Mouse (Mus musculus) kidney, adult 8-10 months (tissue): ENCODE data around the gene Dlx3.

ENCODE experiments used
- DNase-seq, 2 experiments: peaks; one replicate each; pipeline ENCODE4 v3.0.0; 2022

Dlx3 gene

DNA sequence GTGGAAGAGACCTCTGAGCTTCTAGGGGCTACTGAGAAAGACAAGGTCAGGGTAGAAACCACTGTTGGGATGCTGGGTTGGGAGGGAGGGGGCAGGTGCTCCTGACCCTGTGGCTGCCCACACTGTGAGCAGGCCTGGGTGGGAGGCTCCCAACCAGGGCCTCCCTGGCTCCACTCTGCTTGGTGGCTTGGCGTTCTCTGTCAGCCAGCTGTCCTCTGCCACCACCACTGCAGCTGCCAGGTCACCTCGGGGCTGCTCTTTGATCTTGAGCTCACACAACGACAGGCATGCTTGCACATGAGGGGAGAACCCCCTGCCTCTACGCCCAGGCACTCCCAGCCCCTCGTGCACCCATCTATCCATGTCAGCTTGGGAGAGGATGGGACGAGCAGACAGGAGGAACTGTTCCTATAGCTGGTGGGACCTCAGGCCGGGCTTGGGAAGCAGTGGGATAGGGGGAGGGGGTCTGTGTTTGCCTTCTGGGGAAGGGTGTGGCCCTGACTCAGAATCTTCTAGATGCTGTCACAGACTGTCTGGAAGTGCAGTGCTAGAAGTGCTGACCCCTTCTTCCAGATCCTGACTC is 5.5 kb downstream of the Dlx3 start:
- no peak for DNase-seq

DNA sequence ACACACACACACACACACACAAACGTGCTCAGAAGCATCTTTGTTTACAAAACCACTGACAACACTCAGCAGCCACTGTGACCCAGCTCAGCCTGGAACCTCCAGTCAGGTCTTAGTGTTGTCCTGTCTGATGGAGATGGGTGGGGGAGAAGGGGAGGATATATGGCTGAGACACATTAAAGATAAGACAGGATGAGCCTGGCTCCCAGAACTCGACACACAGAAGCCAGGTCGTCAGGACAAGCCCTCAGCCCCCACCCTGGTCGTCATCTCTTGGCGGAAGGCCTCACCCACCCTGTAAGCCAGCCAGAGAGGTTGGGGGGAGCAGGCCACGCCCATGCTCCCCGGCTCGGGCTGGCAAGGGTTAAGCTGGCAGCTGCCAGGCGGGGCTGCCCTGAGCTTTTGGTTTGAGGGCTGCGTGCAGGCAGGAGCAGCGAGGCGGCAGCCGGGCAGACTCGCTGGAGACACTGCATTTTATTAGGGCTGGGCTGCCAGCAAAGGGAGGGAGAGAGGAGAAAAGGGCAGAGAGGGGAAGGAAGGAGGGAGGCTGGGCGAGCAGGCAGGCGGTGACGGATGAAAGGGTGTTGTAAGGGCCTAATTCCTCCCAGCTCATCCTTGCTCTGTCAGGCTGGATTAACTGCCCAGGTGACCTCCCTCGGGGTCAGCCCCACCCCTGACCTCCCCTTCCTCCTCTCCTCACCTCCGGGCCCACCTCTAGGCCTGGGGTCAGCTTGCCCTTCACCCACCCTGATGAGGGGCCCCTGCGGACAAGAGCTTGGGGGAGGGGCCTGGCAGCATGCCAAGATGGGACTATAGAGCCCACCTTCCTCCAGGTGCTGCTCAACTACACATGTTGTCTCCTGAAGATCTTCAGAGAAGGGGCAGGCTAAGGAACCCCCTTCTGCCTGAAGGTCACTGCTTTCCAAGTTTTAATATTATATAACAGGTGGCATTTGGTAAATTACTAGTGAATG is 6.6 kb downstream of the Dlx3 start:
- DNase-seq: no peak

DNA sequence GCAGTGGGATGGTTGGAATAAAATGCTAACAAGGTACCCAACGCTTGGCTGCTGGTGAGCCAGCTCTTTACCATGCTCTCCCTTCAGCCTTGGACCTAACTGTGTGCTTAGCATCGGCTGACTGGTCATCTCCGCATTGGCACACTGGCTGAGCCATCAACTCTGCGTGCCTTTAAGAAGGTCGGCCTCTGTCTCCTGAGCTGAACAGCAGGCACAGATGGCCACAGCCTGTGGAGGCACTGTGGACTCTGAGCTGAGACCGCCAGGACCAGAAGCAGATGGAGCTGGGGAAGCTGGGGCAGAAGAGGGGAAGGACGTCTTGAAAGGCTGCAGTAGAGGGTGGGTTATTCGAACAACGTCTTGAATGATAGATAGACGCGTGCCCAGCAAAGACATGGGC is 8.4 kb downstream of the Dlx3 start:
- no peak for DNase-seq

DNA sequence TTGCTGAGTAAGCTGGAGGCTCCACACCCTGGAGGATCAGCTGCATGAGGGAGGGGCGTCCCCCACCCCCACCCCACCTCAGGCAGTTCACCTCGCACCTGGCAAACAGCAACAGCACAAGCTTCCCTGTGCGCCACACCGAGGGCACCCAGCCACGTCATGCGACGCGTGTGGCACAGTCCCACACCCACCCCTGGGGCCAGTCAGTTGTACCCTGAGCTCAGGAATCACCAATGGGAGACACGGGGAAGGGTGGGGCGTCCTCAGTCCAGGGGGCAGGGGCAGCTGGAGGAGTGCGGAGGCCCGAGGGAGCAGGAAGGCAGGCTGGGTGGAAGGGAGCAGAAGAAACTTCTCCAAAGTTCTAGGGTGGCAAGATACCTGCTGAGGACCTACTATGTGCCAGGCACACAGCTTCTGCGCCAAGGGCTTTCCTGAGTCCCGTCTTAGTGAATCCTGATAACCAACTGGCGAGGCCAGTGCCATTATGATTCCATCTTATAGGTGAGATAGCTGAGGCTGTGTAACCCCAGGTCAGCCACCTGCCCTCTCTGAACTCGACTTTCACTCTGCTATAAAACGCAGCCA is 10.8 kb downstream of the Dlx3 start:
- DNase-seq: no peak

DNA sequence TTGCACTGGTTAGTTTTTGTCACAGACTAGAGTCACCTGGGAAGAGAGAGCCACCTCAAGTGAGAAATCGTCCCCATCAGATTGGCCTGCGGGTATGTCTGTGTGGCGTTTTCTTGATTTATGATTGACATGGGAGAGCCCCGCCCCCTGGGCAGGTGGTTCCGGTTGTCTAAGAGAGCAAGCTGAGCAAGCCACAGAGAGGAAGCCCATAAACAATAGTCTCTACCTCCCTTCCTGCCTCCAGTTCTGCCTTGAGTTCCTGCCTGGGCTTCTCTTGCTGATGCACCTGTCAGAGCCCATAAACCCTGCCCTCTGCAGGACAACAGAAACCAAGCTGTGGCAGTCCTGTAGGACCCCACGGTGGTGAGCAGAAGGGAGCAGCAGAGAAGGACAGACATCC is 13.4 kb downstream of the Dlx3 start:
- no peak for DNase-seq

DNA sequence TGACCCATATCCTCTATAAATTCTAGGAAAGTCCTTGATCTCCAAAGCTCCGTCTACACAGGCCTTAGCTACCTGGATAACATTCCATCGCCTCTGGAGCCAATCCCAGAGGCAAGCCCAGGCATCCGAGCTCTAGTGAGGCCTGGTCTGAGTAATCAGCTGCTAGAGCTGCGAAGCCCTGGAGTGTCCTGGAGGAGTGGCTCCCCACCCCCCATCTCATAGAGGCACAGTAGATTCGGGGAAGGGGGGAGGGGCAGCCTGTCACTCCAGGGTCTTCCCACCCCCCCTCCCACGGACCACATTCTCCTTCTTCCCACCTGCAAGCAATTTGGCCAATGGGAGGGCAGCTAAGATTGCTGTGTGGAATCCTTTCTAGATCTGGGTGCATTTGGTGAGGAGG is 17.4 kb downstream of the Dlx3 start:
- no peak for DNase-seq

DNA sequence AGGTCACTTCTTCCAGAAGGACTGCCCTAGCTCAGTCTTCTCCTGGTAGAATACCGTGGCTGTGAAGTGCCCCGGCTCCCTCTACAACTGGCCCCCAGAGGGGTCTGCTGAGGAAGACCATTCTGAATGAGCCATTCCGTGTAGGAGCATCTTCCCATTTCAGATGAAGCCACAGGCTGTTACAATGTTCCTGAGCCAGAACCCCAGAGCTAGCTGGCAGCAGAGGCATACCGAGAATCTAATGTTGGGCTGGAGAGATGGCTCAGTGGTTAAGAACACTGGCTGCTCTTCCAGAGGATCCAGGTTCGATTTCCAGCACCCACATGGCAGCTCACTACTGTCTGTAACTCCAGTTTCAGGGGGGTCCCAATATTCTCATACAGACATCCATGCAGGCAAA is 20.0 kb downstream of the Dlx3 start:
- no peak for DNase-seq

DNA sequence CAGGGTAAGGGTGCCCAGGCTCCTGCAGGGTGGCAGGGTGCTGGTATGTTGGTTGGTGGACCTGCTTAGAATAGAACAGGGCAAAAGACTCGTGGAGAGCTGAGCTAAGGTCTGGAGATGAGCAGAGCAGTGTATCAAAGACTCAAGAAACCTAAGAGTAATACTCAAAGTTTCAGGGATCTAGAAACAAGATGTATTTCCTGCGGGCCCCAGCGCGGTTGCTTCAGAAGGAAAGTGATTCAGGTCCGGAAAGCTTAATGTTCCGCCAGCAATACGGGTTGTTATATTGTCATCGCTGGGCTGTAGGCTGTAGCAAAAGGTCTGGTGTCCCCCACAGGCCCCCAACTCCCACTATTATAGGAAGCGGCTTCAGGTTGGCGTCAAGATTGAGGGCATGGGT is 22.3 kb downstream of the Dlx3 start:
- DNase-seq: no peak

DNA sequence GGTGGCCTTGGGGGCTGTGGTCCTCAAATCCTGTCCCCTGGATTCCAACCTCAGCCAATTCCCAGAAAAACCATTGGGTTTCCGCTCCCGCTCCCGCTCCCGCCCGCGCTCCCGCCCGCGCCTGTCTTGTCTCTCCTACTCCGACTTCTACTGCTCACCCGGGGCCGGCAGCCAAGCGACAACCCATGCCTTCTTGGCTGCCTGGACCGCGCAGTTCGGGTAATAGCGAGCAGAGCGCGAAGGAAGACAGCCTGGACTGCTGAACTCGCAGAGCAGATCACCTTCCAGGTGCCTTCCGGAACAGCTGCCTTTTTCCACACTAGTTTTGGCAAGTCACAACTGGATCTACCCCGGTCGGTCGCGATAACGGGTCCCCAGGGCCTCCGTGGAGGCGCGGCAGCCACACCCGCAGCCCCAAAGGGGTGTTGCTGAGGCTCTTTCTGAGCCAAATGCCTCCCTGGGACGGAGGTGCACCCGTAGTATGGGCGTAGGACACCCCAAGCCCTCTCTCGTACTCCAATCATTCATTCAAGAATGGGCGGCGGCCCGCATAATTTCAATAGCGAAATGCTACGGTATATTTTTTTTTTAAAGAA is 23.2 kb downstream of the Dlx3 start:
- no peak for DNase-seq

DNA sequence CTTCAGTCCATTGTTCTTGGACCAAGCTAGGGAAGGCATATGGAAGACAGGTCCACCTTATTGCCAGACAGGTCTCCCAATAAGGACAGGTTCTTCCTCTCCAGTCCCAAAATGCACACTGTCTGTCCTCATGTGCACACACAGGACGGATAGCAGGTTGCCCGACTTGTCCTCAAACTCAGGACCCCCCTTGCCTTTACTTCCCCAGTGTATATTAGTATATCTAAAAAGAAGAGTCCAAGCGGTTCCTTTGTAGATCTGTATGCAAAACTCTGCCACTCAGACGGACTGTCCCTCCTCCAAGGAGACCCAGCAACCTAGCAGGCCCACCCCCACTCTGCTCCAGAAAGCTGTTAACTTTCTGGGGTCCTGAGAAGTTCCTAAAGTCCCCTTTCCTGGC is 23.7 kb downstream of the Dlx3 start:
- no peak for DNase-seq

DNA sequence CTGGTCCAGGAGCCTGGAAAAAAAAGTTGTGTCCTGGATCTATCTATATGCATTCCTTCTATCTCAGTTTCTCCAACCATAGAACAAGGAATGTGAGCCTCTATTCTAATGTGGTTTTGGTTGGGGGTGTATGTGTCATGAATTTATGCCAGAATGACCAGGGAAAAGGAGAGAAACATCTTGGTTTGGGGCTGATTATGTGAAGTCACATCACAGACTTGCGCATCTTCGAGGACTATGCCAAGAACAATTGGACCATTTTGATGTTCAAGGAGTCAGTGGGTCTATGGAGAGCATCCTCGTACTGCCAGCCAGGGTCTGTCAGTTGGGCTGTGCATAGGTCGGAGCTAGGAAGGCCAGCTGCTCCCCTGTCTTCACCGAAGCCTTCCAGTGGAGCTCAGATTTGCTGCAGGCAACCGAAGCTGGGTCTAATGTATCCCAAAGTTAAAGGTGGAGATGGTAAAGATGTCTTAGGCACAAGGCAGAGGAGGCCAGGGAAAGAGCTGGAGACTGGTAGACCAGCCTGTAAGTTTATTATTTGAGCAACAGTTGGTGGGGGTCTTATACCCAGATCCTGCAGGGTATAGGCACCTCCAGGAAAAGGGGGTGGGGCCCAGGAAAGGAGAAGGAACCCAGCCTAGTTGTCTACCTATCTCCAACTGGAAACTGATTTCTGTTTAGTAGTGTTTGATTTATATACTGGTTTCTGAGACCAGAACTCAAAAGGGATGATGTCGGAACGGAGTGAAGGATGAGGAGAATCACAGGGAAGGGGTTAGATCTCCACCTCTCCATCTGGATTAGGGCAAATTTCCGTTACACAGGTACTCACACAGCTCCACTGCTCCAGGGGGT is 24.4 kb downstream of the Dlx3 start:
- no peak for DNase-seq

DNA sequence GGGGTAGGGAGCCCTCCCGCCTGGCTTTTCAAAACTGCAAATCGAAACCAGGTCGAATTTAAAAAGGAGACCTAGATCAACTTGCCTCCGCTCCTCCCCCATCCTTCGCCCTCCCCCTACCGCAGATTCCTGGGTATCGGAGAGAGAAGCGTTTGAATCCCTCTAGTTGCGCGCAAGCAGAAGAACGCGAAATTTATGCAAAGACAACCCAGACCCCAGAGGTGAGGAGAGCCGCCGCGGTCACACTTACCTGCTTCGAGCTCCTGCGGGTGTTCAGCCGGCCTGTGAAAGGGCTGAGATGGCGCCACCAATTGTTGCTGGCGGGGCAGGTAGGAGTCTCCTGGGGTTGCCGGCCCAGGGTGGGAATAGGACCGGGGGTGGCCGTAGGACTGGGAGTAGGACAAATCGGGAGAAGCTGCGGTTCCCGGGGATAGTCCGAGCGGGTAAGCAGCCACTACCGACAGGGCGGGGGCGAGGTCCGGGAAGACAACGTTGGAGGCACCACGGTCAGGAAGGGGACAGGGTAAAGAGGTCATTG is 25.1 kb downstream of the Dlx3 start:
- DNase-seq: no peak

DNA sequence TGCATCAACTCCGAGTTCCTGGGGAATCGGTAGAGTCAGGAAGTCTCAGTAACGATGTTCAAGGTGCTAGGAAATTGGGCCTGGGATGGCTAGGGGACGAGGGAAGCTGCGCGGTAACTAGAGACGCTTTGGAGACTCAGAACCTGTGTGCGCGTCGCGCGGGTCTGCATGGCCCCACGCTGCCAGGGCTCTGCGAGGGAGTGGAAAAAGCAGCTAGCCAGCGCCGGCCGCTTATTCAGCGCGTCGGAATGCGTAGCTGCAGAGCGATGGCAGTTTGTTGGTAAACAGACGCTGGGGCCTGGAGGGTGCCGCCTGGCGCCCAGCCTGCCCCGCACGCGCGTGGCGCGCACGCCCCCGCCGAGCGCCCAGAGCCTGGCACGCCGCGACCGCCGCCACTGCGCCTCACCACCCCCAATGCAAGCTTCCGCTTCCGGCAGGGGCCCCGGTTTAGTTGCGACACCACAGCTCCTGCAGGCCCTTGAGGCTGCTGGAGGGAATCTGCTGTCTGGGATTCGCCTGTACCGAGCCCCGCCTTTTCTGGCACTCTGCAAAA is 26.0 kb downstream of the Dlx3 start, which contains the start of gene Dlx4:
TSS of gene Dlx4 (minus strand) at position 413 of the 553 bp plus-strand sequence.
- no peak for DNase-seq

DNA sequence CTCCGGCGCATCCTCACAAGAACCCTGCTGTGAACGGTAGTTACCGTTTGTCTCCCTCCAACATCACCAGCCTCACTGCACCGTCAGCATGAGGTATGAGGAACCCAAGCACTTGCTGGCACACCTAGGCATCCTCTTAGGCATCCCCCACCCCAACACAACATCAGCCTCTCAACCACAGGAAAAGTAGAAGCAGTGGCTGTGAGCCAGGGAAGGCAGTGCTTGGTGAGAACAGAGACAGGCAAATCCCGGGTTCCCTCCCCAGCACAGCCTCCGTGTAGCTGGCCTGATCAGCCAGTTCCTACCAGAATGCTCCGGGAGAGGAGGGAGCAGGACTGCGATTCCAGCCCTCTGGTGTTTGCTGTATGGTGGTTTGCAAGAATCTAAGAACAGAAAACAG is 28.8 kb downstream of the Dlx3 start:
- DNase-seq: no peak

DNA sequence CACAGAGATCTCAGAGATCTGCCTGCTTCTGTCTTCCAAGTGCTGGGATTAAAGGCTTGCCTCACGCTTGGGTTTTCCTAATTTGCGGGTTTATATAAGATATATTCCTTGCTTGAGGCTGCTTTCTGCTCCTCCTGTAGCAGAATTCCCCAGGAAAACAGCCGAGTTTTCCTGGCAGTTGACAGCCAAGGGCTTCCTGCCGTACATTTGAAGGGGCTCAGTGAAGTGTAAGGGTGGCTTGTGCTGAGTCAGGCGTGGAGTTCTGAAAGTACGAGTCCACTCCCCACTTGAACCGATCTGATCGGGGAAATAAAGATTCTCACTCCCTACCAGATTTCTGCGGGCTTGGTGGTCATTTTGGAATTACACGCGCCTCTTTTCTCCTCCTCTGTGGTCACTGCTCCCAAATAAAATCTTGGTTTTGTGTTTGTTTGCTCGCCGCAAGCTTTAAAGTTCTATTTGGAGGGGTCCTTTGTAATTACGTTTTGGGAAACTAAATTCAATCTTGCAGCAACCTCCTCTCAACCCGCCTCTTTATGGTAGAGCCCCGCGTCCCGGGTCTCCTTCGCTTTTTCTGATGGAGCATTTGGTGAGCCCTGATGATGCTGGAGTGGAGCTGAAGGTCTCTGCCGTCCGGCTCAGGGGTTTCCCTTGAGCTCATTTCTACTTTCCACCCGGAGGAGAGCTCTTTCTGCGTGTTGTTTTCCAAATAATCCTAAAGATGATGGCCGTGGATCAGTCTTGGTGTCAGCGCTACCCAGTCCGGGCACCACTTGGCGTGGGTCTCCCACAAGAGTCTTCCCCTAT is 29.7 kb downstream of the Dlx3 start:
- no peak for DNase-seq

DNA sequence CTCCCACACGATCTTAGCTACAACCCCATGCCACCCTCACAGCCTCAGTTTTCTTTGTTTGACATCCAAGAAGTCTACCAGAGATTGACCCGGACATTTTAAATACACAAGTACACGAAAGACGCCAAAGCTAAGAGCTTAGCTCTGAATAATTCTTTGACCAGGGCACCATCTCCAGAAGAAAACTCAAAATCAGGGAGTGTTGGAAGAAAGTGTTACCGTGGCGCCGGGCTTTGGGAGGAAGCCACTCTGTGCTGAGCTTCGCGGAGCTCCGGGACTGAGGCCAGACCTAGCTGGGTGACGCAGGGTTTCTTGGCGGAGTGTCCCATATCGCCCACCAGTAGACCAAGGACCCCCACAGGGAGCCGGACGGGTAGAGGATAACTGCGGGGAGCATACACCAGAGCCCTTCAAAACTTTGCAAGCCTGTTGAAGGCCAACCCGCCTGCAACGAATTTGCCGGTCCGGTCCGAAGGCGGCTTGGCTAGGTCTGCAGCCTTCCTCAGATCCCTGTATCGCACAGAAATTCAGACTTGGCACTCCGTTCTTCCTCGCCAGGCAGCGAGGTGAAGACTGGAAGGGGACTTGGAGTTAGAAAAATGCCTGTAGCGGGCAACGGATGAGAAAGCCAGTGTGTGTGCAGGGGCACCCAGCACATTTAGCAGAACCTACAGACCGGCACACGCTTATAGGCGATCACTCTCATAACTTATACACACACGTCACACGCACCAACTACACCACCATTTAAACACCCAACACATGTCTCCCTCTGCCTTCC is 30.5 kb downstream of the Dlx3 start:
- DNase-seq: peak in 1 of 2 experiments; percentile 3

DNA sequence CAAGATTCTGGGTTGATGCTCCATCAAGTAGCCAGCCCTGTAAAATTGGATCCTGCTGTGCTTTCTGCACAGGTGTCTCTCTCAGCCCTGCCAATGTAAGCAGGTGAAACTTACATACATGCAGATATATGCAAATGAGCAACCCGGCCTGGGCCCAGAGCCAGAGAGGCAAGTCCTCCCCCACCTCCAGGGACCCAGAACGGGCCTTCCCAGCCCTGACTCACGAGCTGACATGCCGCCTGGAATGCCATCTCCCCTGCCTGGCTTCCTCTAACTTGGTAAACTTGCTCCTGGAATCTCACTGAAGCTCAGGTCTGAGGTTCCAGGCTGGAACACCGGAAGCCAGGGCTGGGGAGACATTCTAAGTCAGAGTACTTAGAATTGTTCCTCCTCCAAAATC is 33.2 kb downstream of the Dlx3 start:
- DNase-seq: no peak

DNA sequence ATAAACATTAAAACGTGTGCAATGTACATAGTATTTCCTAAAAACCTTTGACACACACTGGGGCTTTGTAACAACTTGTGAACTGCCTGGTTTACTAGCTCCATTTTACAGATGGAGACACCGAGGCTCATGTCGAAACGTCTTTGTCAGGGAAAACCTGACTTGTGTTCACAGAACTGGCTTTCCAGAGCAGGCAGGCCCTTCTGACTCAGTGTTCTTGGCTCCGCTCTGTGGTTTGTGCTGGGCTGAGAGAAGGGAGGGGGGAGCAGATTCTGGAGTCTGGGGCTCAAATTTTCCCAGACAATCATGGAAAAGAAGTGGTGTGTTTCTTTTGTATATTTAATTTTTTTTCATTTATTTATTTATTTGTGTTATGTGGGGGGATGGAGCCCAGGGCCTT is 33.8 kb downstream of the Dlx3 start:
- no peak for DNase-seq

DNA sequence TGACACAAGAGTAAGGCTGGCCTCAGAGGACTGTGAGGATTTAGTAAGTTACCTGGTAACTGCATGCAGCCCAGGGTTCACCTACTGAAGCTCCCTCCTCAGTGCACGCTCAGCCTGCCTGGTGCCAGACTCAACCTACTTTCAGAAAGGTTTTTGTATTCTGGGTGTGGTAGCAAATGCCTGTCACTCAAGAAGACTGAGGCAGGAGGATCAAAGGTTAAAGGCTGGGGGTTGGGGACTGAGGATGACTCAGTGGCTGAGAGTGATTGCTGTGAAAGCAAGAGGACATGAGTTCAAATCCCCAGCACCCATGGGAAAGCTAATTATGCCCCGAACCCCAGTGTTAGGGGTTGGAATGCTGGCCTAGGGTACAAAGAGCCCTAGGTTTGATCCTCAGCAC is 35.6 kb downstream of the Dlx3 start:
- DNase-seq: no peak

DNA sequence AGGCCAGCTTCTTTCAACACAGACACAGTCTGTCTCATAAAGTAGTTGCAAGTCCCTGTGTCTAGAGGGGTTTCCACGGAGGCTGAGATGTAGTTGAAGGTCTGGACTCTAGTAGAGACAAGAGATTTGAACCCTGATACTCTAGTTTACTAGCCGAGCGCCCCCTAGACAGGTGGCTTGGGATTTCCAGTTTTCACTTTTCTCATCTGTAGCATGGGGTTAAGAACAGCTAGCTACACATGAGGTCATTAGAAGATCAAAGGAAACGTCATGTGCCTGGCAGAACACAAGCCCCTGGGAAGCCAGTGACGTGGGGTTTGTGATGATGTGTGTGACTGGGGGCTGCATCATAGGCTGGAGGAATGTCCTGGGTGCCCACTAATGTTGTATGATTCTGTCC is 37.4 kb downstream of the Dlx3 start:
- no peak for DNase-seq
